16 mouse cellular contexts compared by ENCODE assay signal in genomic region chr3:127843324-127843940, GRCm38 (mm10). TPM values are rescaled to one million over a fixed set of nuclear protein-coding genes. Genes with fewer than 3 reads are reported as not detected.
A peak's percentile ranks its signal among the peaks of the same experiment; 100 is the strongest.
DNase-seq lines count a peak whose midpoint lies in the region; ATAC-seq and TF ChIP-seq lines count a peak whose summit lies in the region.
"Had no signal": no experiment of that assay in that cellular context is flagged by ENCODE, and none has a peak within 500 bp of the region (broad histone marks: within the 10 kb centered on the region; RNA-seq: fewer than 3 reads in every experiment).

No protein-coding gene starts in this region.

- H3K27ac ChIP-seq in liver, embryonic 16.5 days (ENCODE audit: low read length) = no peak overlapping the region
- H3K27ac ChIP-seq in heart, adult 2 months = no peak overlapping the region
- H3K27ac ChIP-seq: intestine, embryonic 15.5 days; left cerebral cortex, adult 2 months; limb, embryonic 15.5 days; midbrain, embryonic 13.5 days had no signal

- DNase-seq in adrenal gland, postnatal 14 days = peak; percentile 37
- no peak for DNase-seq in adrenal gland, postnatal 4 days (ENCODE audit: low spot score in 2 of 2)
- peak; percentile 67 for DNase-seq in lung, postnatal 36 days
- DNase-seq in kidney, postnatal 10 days = no peak
- DNase-seq in cerebellum, adult 11-12 months = no peak
- DNase-seq in heart, adult 2 months = no peak
- DNase-seq: forebrain, postnatal 0 days; gastrocnemius, postnatal 14 days; right cerebral cortex, postnatal 14 days; thymus, postnatal 14 days had no signal

- H3K4me1 ChIP-seq in liver, embryonic 16.5 days (ENCODE audit: control insufficient read depth, low read depth, low read length) = peaks cover 16% of the 10 kb centered on the region
- no peaks in the 10 kb centered on the region for H3K4me1 ChIP-seq in heart, adult 2 months (ENCODE audit: control insufficient read depth, insufficient read depth, low read length)
- H3K4me1 ChIP-seq: intestine, embryonic 15.5 days; midbrain, embryonic 13.5 days had no signal

- H3K4me3 ChIP-seq in liver, embryonic 16.5 days (ENCODE audit: low read depth, low read length) = no peak overlapping the region
- H3K4me3 ChIP-seq in heart, adult 2 months = no peak overlapping the region
- H3K4me3 ChIP-seq: intestine, embryonic 15.5 days; left cerebral cortex, adult 2 months; limb, embryonic 15.5 days; midbrain, embryonic 13.5 days had no signal

- H3K36me3 ChIP-seq in liver, embryonic 16.5 days (ENCODE audit: control insufficient read depth, insufficient read depth) = no peaks in the 10 kb centered on the region
- H3K36me3 ChIP-seq in heart, adult 2 months (ENCODE audit: control insufficient read depth, insufficient read depth, low read length) = no peaks in the 10 kb centered on the region
- H3K36me3 ChIP-seq: intestine, embryonic 15.5 days; limb, embryonic 15.5 days; midbrain, embryonic 13.5 days had no signal

- H3K9me3 ChIP-seq in liver, embryonic 16.5 days (replicated peaks; ENCODE audit: control insufficient read depth, low read length) = peaks cover 4% of the 10 kb centered on the region
- H3K9me3 ChIP-seq: intestine, embryonic 15.5 days; limb, embryonic 15.5 days had no signal

- intact Hi-C loops in heart, adult 2 months (cut with DNase I) = no loop called here

- no peaks in the 10 kb centered on the region for H3K79me2 ChIP-seq in heart, adult 2 months (replicated peaks; ENCODE audit: control insufficient read depth, insufficient read depth, low read length)

- peak; percentile 60; the same call in 1 of the 2 replicates for ATAC-seq in erythroid progenitor cell, adult 5-6 weeks (replicated peaks; ENCODE audit: low FRiP score, poor library complexity, severe bottlenecking)
- ATAC-seq in liver, embryonic 16.5 days (ENCODE audit: low read depth) = peak; percentile 61
- ATAC-seq: forebrain, postnatal 0 days; intestine, embryonic 15.5 days; midbrain, embryonic 13.5 days had no signal

- no peak overlapping the region for H3K9ac ChIP-seq in liver, embryonic 16.5 days (ENCODE audit: low read depth, low read length)
- no peak overlapping the region for H3K9ac ChIP-seq in heart, adult 2 months (ENCODE audit: low read depth, low read length)
- H3K9ac ChIP-seq: forebrain, postnatal 0 days; intestine, embryonic 15.5 days; limb, embryonic 15.5 days; midbrain, embryonic 13.5 days had no signal

- 47% methylated on average over 2 of the region's 2 CpGs for WGBS in liver, embryonic 16.5 days (ENCODE audit: insufficient replicate concordance)
- 68% methylated on average over 2 of the region's 2 CpGs for WGBS in heart, adult 2 months

- no peak for TF ChIP-seq EP300 in heart, adult 2 months (IDR thresholded peaks at IDR 0.05; ENCODE audit: insufficient read depth, low read depth, low read length)

- H3K27me3 ChIP-seq in liver, embryonic 16.5 days (ENCODE audit: control insufficient read depth, insufficient read depth, low read depth, low read length) = no peaks in the 10 kb centered on the region
- 0 out of 2 replicates have a peak, but pooled peaks cover 2% of the 10 kb centered on the region for H3K27me3 ChIP-seq in heart, adult 2 months (ENCODE audit: control insufficient read depth, insufficient read depth, low read length)
- H3K27me3 ChIP-seq: intestine, embryonic 15.5 days; limb, embryonic 15.5 days had no signal

- H3K4me2 ChIP-seq in liver, embryonic 16.5 days (ENCODE audit: low read depth, low read length) = no peak overlapping the region
- H3K4me2 ChIP-seq: intestine, embryonic 15.5 days; limb, embryonic 15.5 days; midbrain, embryonic 13.5 days had no signal

- no peak for TF ChIP-seq CTCF in heart, adult 2 months (IDR thresholded peaks at IDR 0.05)

- TF ChIP-seq POLR2A in heart, adult 2 months (IDR thresholded peaks at IDR 0.05; ENCODE audit: insufficient read depth, low read depth, low read length) = no peak

RNA-seq across cellular contexts. Expression of gene Ap1ar, which starts 6.1 kb away (rescaled TPM):
- total RNA-seq in adrenal gland, postnatal 14 days (2021) = 30.3 and 33.5 TPM in 2 replicates
- 10 to 100 TPM; 31.3 to 40.7 TPM for total RNA-seq in adrenal gland, postnatal 4 days (2021)
- 48.6 and 63.1 TPM in 2 replicates for total RNA-seq in erythroid progenitor cell, adult 5-6 weeks (2015; ENCODE audit: low replicate concordance)
- total RNA-seq in erythroid progenitor cell, adult 5-6 weeks (2017; ENCODE audit: low replicate concordance) = 33.2 and 45.6 TPM in 2 replicates
- polyA plus RNA-seq in liver, embryonic 16.5 days (2015; fragmentation: Nextera tagmentation; extraction: Ambion mirVana) = 13.1 and 15.4 TPM in 2 replicates
- 10 to 100 TPM; 17.6 to 18.2 TPM for total RNA-seq in heart, adult 2 months (2021)
- 12.0 and 17.7 TPM in 2 replicates for polyA plus RNA-seq in heart, adult 2 months (2012; rRNA removed)

RNA-seq across cellular contexts. Expression of gene Fam241a, which starts 52.7 kb away (rescaled TPM):
- 7.4 and 7.8 TPM in 2 replicates for total RNA-seq in adrenal gland, postnatal 14 days (2021)
- total RNA-seq in adrenal gland, postnatal 4 days (2021) = 1 to 10 TPM; 4.7 to 6.5 TPM
- 146 and 187 TPM in 2 replicates for total RNA-seq in erythroid progenitor cell, adult 5-6 weeks (2015; ENCODE audit: low replicate concordance)
- 81.7 and 106 TPM in 2 replicates for total RNA-seq in erythroid progenitor cell, adult 5-6 weeks (2017; ENCODE audit: low replicate concordance)
- 30.8 and 32.7 TPM in 2 replicates for polyA plus RNA-seq in liver, embryonic 16.5 days (2015; fragmentation: Nextera tagmentation; extraction: Ambion mirVana)
- total RNA-seq in heart, adult 2 months (2021) = 1 to 10 TPM; 3.6 to 4.2 TPM
- 1.3 and 1.7 TPM in 2 replicates for polyA plus RNA-seq in heart, adult 2 months (2012; rRNA removed)

RNA-seq across cellular contexts. Expression of gene Tifa, which starts 53.8 kb away (rescaled TPM):
- 3.0 and 5.2 TPM in 2 replicates for total RNA-seq in adrenal gland, postnatal 14 days (2021)
- 1 to 10 TPM; 4.8 to 6.6 TPM for total RNA-seq in adrenal gland, postnatal 4 days (2021)
- 80.1 and 82.9 TPM in 2 replicates for total RNA-seq in erythroid progenitor cell, adult 5-6 weeks (2015; ENCODE audit: low replicate concordance)
- 73.2 and 82.3 TPM in 2 replicates for total RNA-seq in erythroid progenitor cell, adult 5-6 weeks (2017; ENCODE audit: low replicate concordance)
- polyA plus RNA-seq in liver, embryonic 16.5 days (2015; fragmentation: Nextera tagmentation; extraction: Ambion mirVana) = 14.6 and 16.5 TPM in 2 replicates
- 1 to 10 TPM; 1.6 to 2.3 TPM for total RNA-seq in heart, adult 2 months (2021)
- polyA plus RNA-seq in heart, adult 2 months (2012; rRNA removed) = 1.3 and 2.0 TPM in 2 replicates

Comparison
In these comparisons a context has a peak if more than half of its experiments do, and no peak if none do; other contexts are left out.
1. DNase-seq: peak in adrenal gland, postnatal 14 days (single experiment) and lung, postnatal 36 days (single experiment); none in adrenal gland, postnatal 4 days (0 of 2), kidney, postnatal 10 days (single experiment), cerebellum, adult 11-12 months (single experiment) and heart, adult 2 months (0 of 2).
2. RNA of gene Tifa, which starts 53.8 kb away (total RNA-seq): 73.2 to 82.9 TPM in erythroid progenitor cell, adult 5-6 weeks; 4.8 to 6.6 TPM in adrenal gland, postnatal 4 days, 3.0 to 5.2 TPM in adrenal gland, postnatal 14 days and 1.6 to 2.3 TPM in heart, adult 2 months; every median in the first group is over 4 times any median in the second.